Mouse (Mus musculus): ENCODE results near the gene Npdc1.

DNA sequence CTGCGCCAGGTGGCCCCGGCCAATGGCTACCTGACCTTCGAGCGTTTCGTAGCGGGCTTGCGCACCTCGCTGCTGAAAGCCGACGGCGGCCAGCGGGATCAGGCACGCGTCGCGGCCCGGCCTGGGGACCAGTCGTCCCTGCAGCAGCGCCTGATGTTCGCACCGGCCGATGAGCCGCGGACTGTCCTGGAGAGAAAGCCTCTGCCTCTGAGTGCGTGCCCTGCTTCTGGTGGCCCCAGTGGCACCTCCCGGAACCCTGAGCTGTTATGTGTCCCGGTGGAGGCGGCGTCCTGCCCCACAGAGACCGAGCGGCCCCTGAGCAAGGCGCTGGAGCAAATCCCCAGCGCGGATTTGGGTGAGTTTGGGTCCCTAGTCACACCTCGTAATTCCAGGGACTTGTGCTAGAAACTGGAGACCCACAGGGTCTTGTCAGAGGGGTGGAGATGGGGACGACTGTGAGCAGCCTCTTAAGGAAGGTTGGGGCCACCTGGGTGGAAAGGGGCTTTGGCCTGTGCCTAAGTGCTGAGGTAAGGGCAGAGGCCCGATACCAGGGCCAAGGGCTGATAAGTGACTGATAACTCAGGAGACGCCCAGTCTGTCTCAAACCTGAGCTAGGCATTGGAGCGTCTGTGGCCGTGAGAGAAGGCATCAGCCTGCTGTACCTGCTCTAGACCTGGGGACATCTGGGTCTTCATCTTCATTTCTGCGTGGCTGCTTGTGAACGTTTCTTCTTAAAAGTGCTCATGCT, 26.3 kb upstream of the Npdc1 start:
- TF ChIP-seq CTCF (IDR thresholded peaks at IDR 0.05; ENCODE audit: control insufficient read depth, insufficient read depth, insufficient read length): no peak
- no peak for TF ChIP-seq USF1 (IDR thresholded peaks at IDR 0.05; ENCODE audit: low read depth)
- no peak for TF ChIP-seq MYOD1 (IDR thresholded peaks at IDR 0.05; ENCODE audit: control insufficient read depth, insufficient read length, low read depth)
- TF ChIP-seq MYOG (IDR thresholded peaks at IDR 0.05; ENCODE audit: control insufficient read depth, extremely low read depth, insufficient read length): no peak
- no peak for TF ChIP-seq MAX (IDR thresholded peaks at IDR 0.05)
- no peak for TF ChIP-seq CEBPB (IDR thresholded peaks at IDR 0.05; ENCODE audit: low read depth)
- no peak for TF ChIP-seq FOSL1 (IDR thresholded peaks at IDR 0.05; ENCODE audit: insufficient read depth, low read length, poor library complexity, severe bottlenecking)

Measured in C2C12 (cell line).